Mouse (Mus musculus): ENCODE data around the gene Slc30a1. TPM values are rescaled to one million over a fixed set of nuclear protein-coding genes. Genes with fewer than 3 reads are reported as not detected.

Gene Slc30a1
- 1.9 and 2.5 TPM in 2 replicates for polyA plus RNA-seq (2015; fragmentation: Nextera tagmentation; extraction: Ambion mirVana)

DNA sequence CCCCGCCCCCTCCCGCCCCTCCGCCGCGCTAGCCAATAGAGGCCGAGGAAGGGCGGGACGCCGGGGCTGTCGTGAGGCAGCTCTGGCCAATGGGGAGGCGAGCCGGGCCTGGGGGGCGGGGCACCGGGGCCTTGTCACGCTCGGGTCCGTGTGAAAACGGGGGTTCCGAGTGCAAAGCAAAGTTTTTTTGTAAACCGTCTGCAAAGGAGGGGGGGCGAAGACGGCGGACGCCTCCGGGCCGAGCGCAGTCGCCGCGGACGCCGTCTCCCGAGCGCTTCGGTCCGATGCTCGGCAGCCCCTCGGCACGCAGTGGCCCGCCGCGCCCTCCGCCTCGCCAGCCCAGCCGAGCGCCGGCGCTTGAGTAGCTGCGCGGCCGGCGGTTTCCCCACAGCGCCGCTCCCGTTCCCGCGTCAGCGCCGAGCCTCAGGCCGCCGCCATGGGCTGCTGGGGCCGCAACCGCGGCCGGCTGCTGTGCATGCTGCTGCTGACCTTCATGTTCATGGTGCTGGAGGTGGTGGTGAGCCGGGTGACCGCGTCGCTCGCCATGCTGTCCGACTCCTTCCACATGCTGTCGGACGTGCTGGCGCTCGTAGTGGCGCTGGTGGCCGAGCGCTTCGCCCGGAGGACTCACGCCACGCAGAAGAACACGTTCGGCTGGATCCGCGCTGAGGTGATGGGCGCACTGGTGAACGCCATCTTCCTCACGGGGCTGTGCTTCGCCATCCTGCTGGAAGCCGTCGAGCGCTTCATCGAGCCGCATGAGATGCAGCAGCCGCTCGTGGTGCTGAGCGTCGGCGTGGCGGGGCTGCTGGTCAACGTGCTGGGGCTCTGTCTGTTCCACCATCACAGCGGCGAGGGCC lies at the start of gene Slc30a1:
Gene Slc30a1 (plus strand): TSS at position 197 of the 860 bp plus-strand sequence.

Other genes starting within 250 kb of the Slc30a1 start
- gene Lpgat1, start 188.9 kb upstream of the Slc30a1 start, polyA plus RNA-seq (2015; fragmentation: Nextera tagmentation; extraction: Ambion mirVana): 24.4 and 29.4 TPM in 2 replicates
- gene Nek2, start 85.3 kb upstream of the Slc30a1 start, polyA plus RNA-seq (2015; fragmentation: Nextera tagmentation; extraction: Ambion mirVana): 7.0 and 7.5 TPM in 2 replicates
- 0.23 and 0.52 TPM in 2 replicates for gene Rd3, start 70.6 kb downstream of the Slc30a1 start, polyA plus RNA-seq (2015; fragmentation: Nextera tagmentation; extraction: Ambion mirVana)
- 19.7 and 20.8 TPM in 2 replicates for gene Traf5, start 185.8 kb downstream of the Slc30a1 start, polyA plus RNA-seq (2015; fragmentation: Nextera tagmentation; extraction: Ambion mirVana)
- gene Rcor3, start 231.3 kb downstream of the Slc30a1 start, polyA plus RNA-seq (2015; fragmentation: Nextera tagmentation; extraction: Ambion mirVana): 20.8 and 21.7 TPM in 2 replicates